Mouse (Mus musculus): ENCODE measurements at regions not wholly inside any gene's neighbourhood (a gene's known extent, or its start where the extent isn't known, plus 50 kb on each side); places are given as distances from the start of the nearest gene placed in this dataset.

- peak; percentile 36 for DNase-seq (ENCODE audit: low read depth, low spot score)
These were observed 489.0 kb upstream of the A1bg start for GRCm38 (mm10) chr15:61411821-61412220.

GRCm38 (mm10) chr15:61410789-61411188 lies 488.0 kb upstream of the A1bg start:
- DNase-seq (ENCODE audit: low read depth, low spot score), result no peak

DNA sequence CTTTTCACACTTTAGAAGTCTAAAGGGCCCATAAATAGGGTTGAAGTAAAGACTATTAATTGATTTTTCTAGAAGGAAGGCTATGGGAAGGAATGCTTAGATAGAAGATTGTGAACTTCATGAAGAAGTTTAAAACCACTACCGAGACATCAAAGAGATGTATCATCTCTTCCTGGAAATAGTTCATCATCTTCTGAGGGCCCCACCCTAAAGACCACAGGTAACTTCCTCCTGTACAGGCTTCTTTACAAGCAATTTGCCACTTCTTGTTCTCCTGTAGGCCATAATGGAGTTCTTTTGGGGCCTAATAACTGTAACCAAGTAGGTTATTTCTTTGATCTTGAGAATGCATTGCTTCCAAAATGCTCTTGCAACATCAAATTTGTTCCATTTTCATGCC lies 485.8 kb upstream of the A1bg start:
- DNase-seq (ENCODE audit: low read depth, low spot score), result peak; percentile 62

GRCm38 (mm10) chr15:61400720-61401119 lies 477.9 kb upstream of the A1bg start:
- peak; percentile 79 for DNase-seq (ENCODE audit: low read depth, low spot score)

DNA sequence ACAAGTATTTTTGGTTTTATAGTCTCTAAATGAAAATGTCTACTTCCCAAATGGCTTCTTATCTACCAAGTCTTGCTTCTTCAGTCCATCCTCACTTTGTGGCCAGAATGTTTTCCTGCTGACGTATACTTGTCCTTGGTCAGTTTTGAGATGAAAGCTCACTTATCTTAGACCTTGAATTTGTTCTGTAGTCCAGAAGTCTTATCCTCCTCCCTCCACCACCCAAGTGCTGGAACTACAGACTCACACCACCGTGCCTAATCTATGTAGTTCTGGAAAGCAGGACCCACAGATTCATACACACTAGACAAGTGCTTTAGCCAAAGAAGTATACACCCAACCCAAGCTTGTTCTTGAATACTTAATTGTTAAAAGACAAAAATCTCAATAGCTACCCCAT lies 477.2 kb upstream of the A1bg start:
- DNase-seq (ENCODE audit: low read depth, low spot score), result no peak

GRCm38 (mm10) chr15:61398829-61399228 lies 476.0 kb upstream of the A1bg start:
- no peak for DNase-seq (ENCODE audit: low read depth, low spot score)

- no peak for DNase-seq (ENCODE audit: low read depth, low spot score)
These were observed 474.2 kb upstream of the A1bg start for GRCm38 (mm10) chr15:61397061-61397460.

DNA sequence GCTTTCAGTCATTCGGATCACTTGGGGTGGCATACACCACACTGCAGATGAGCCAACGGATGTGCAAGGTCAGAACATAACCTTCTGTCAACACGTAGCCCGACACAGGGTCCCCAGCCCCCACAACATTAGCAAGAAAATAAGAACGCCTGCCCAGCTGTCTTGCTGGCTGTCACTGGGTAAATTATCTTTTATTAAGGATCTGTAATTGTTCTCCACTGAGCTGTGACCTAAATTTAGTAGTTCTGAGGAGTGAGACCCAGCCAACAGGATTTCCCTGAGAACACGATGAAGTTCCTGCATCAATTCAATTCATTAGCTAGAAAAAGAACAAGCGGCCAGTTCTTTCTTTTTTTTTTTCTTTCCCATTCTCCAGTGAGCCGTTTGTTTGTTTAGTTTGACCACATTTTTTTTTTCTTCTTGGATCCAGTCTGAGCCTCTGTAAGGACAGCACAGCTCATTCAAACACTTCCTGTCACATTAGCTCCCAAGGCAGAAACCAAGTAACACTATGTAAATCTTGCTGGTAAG lies 472.5 kb upstream of the A1bg start:
- DNase-seq (ENCODE audit: low read depth, low spot score), result no peak

DNA sequence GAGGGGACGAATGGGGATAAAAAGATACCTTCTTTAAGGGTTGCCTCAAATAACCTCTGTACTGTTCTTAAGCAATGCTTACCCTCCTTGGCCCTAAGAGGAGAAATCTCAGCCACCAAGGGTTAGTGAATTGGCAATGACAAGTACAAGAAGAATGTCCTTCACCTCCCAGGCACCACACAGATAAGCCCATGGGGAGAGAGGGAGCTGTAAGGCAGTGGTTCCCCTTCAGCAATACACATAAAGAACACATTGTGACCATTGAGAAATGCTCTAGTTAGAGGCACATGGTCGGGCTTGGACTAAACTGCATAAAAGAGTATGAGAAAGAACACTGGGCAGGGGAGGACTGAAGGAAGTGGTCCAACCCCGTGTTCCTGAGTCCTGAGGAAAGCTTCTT lies 457.9 kb upstream of the A1bg start:
- DNase-seq (ENCODE audit: low read depth, low spot score), result no peak

DNA sequence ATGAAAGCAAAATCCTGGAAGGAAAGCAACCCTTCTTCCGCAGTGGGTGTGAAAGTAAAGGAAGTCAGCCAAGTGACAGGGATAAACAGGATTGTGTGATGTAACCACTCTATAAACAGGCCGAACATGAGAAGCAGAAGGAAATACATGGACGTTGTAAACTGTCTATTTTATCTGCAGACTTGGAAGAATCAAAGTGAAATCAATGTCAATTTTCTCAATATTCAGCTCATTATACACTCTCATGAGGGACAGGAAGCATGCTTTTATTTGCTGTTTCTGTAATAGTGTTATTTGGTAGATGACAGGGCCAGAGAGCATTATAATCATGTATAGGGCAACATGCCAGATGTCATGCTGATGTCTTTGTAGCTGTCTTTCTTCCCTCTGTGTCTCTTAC lies 443.5 kb upstream of the A1bg start:
- DNase-seq (ENCODE audit: low read depth, low spot score), result no peak

- no peak for DNase-seq (ENCODE audit: low read depth, low spot score)
These were observed 442.7 kb upstream of the A1bg start for GRCm38 (mm10) chr15:61365511-61365910.

DNA sequence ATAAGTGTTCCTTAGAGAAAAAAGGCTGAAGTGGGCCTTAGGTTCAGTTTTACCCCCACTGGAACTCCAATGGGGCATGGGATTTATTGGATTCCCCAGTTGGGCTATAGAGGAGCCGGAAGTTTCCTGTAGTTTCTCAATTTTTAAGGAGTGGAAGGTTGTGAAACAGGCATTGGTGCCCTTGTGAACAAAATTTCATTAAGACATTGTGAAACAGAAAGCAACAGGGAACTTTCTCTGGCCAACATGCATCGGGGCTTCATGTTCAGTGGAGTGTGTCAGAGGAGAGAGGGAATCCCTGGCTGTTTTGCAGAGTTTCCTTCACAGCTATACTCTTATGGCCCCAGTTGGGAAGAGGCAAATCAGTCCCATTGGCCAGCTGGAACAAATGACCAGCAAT lies 441.6 kb upstream of the A1bg start:
- DNase-seq (ENCODE audit: low read depth, low spot score), result no peak

- no peak for DNase-seq (ENCODE audit: low read depth, low spot score)
These were observed 438.4 kb upstream of the A1bg start for GRCm38 (mm10) chr15:61361254-61361653.

GRCm38 (mm10) chr15:61355344-61355743 lies 432.5 kb upstream of the A1bg start:
- no peak for DNase-seq (ENCODE audit: low read depth, low spot score)

DNA sequence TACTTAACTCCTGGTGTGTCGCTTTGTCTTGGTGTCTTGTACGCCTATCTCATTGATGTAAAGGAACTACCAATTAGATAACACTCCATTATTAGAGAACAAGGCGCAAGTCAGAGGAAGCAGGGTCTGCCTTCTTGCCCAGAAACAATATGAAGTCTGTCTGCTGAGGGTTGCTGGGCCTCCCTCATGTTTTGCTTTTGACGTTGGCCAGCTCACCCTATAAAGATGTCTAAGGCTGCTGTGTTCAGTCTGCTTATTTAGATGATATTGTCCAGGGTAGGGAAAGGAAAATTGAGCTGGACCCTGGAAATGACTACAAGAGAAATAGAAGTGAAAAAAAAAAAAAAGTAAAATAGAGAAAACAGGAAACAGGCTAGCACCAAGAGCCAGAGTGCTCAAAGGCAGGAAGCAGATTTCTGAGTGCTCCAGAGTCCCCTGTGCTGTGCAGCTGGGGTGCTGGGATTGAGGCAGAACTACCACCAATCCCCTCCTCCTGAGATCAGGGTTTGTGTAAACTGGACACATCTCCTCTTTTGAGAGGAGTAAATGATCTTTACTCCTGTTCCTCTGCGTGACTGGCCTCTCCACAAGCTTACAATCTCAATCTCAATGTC lies 429.0 kb upstream of the A1bg start:
- DNase-seq (ENCODE audit: low read depth, low spot score), result peak; percentile 8

DNA sequence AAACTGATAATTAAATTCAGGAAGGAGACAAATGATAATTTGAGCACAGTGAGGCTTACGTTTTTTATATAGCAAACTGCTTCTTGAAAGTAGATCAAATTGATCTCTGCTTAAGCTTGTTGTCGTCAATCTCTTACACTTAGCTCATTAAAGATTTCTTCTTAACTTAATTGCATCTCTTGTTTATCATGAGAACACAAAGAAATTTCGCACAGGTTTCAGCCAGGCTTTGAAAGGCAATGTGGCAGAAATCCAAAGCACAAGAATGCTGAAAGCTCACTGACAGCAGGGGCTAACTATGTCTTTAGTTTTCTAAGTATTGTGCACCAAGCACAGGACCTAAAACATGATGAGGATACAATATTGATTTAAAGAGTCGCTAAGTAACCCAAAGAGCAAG lies 422.3 kb upstream of the A1bg start:
- no peak for DNase-seq (ENCODE audit: low read depth, low spot score)

GRCm38 (mm10) chr15:61342618-61343017 lies 419.8 kb upstream of the A1bg start:
- no peak for DNase-seq (ENCODE audit: low read depth, low spot score)

DNA sequence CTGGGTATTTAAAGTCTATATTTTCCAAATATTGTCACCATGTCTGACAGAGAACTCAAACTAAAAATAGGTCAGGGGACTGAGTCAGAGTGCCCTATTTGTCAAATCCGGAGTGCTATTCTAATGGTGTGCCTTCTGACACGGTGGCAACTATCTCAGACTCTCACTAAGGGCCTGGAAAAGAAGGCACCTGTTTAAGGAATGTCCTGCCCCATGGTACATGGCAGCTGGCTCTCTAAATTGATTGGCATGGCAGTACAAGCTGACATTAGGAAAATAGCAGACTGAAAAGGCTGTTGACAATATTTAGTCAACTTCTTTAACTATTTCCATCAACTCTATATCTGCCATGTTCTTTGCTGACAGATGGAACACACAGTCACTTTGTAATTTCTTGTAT lies 405.1 kb upstream of the A1bg start:
- DNase-seq (ENCODE audit: low read depth, low spot score), result no peak

- no peak for DNase-seq (ENCODE audit: low read depth, low spot score)
These were observed 399.4 kb upstream of the A1bg start for GRCm38 (mm10) chr15:61322243-61322642.

GRCm38 (mm10) chr15:61309452-61310165 lies 386.8 kb upstream of the A1bg start:
- DNase-seq (ENCODE audit: low read depth, low spot score), result no peak

DNA sequence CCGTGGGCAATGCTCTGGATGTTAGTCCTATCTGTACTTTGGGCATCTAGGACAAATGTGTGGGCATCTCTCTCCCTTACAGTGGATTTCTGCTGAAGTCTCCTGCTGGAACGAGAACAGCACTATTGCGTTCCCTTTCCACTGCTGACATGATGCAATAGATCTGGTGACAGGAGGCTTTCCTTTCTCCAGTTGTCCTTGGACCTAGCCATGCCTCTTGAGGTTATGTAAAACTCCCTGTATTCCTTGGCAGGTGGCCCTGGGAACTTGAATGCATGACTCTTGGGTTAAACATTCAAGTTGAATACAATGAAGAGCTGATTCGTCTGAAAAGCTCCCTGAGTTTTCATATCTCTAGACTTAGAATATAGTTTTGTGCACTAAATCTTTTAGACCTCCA lies 386.1 kb upstream of the A1bg start:
- DNase-seq (ENCODE audit: low read depth, low spot score), result no peak

GRCm38 (mm10) chr15:61304546-61304945 lies 381.7 kb upstream of the A1bg start:
- no peak for DNase-seq (ENCODE audit: low read depth, low spot score)

GRCm38 (mm10) chr15:61299796-61300195 lies 377.0 kb upstream of the A1bg start:
- no peak for DNase-seq (ENCODE audit: low read depth, low spot score)

Measured in CD4-positive, CD25-positive, alpha-beta regulatory T cell, adult 2 months (primary cell).